Mouse (Mus musculus): ENCODE measurements at regions not wholly inside any gene's neighbourhood (a gene's known extent, or its start where the extent isn't known, plus 50 kb on each side); places are given as distances from the start of the nearest gene placed in this dataset.

DNA sequence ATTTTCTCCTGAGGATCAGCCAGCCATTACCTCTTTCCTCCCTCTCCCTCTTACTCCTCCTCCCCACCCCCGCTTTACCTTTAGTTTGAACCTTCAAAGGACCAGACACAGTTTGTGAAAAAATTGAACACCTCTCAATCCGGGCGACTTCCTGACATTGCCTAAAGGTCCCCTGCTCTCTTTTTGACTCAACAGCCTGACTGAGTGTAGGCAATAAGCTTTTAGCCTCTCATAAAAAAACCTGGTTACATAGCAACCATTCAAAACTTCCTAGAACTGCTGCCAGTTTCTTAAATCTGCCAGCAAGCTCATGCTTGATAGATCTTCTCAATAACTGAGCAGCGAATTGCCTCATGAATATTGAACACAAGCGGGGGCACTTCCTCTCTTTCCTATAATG is 71.7 kb downstream of the Zfp945 start:
- H3K4me3 ChIP-seq (ENCODE audit: low read depth, low read length): no peak overlapping the region
- DNase-seq (ENCODE audit: low spot score) (no peak), ATAC-seq (ENCODE audit: extremely low read depth, insufficient number of reproducible peaks, low FRiP score, poor library complexity, severe bottlenecking) (no peak)
- H3K9me3 ChIP-seq (replicated peaks): no peaks in the 10 kb centered on the region
- H3K36me3 ChIP-seq (replicated peaks): no peaks in the 10 kb centered on the region
- H3K27me3 ChIP-seq (ENCODE audit: insufficient read depth, low read length): no peaks in the 10 kb centered on the region
- no peaks in the 10 kb centered on the region for H3K4me1 ChIP-seq (ENCODE audit: insufficient read depth, low read depth, low read length)
- no peak for TF ChIP-seq GATA1 (IDR thresholded peaks at IDR 0.05; ENCODE audit: borderline replicate concordance, low read length)
- no peak for TF ChIP-seq TAL1 (conservative IDR thresholded peaks at IDR 0.05; ENCODE audit: low read depth, low read length)
- TF ChIP-seq POLR2AphosphoS5 (IDR thresholded peaks at IDR 0.05; ENCODE audit: insufficient replicate concordance, low read depth, low read length): no peak
- no peak for TF ChIP-seq GATA2 (IDR thresholded peaks at IDR 0.05; ENCODE audit: borderline replicate concordance, low read depth, low read length)
- no peak for TF ChIP-seq CTCF (IDR thresholded peaks at IDR 0.05; ENCODE audit: low read depth, low read length)

DNA sequence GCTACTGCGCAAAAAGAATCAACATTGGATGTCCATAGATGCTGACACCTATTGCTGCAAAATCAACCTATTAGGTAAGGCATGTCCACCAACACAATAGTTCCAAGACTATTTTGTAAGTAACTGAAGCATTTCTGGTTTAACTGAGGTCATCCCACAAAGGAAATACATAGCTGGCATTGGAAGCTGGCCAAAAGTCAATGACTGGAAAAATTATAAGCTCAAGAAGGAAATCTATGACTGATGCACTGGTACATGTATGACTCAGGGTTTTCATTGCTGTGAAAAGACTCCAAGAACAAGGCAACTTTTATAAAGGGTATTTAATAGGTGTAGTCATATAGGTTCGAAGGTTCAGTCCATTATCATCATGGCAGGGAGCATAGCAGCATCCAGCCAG is 82.5 kb downstream of the Zfp945 start:
- DNase-seq (ENCODE audit: low spot score): no peak
- H3K9me3 ChIP-seq (replicated peaks): no peaks in the 10 kb centered on the region
- H3K27me3 ChIP-seq (ENCODE audit: insufficient read depth, low read length): no peaks in the 10 kb centered on the region
- no peaks in the 10 kb centered on the region for H3K4me1 ChIP-seq (ENCODE audit: insufficient read depth, low read depth, low read length)
- no peak overlapping the region for H3K4me3 ChIP-seq (ENCODE audit: low read depth, low read length)
- no peaks in the 10 kb centered on the region for H3K36me3 ChIP-seq (replicated peaks)
- TF ChIP-seq GATA2 (IDR thresholded peaks at IDR 0.05; ENCODE audit: borderline replicate concordance, low read depth, low read length) (no peak), GATA1 (IDR thresholded peaks at IDR 0.05; ENCODE audit: borderline replicate concordance, low read length) (no peak), CTCF (IDR thresholded peaks at IDR 0.05; ENCODE audit: low read depth, low read length) (no peak), TAL1 (conservative IDR thresholded peaks at IDR 0.05; ENCODE audit: low read depth, low read length) (no peak), POLR2AphosphoS5 (IDR thresholded peaks at IDR 0.05; ENCODE audit: insufficient replicate concordance, low read depth, low read length) (no peak)
- no peak for ATAC-seq (ENCODE audit: extremely low read depth, insufficient number of reproducible peaks, low FRiP score, poor library complexity, severe bottlenecking)

- TF ChIP-seq CTCF (IDR thresholded peaks at IDR 0.05; ENCODE audit: low read depth, low read length) (no peak), POLR2AphosphoS5 (IDR thresholded peaks at IDR 0.05; ENCODE audit: insufficient replicate concordance, low read depth, low read length) (no peak), GATA1 (IDR thresholded peaks at IDR 0.05; ENCODE audit: borderline replicate concordance, low read length) (no peak), GATA2 (IDR thresholded peaks at IDR 0.05; ENCODE audit: borderline replicate concordance, low read depth, low read length) (no peak), TAL1 (conservative IDR thresholded peaks at IDR 0.05; ENCODE audit: low read depth, low read length) (no peak)
- ATAC-seq (ENCODE audit: extremely low read depth, insufficient number of reproducible peaks, low FRiP score, poor library complexity, severe bottlenecking): no peak
- Histone ChIP-seq H3K4me1 (ENCODE audit: insufficient read depth, low read depth, low read length) (no peaks in the 10 kb centered on the region), H3K9me3 (replicated peaks) (no peaks in the 10 kb centered on the region), H3K4me3 (ENCODE audit: low read depth, low read length) (no peak overlapping the region), H3K27me3 (ENCODE audit: insufficient read depth, low read length) (no peaks in the 10 kb centered on the region), H3K36me3 (replicated peaks) (no peaks in the 10 kb centered on the region)
- DNase-seq (ENCODE audit: low spot score): no peak
These were observed 121.2 kb downstream of the Zfp945 start for GRCm38 (mm10) chr17:22745736-22746135.

DNA sequence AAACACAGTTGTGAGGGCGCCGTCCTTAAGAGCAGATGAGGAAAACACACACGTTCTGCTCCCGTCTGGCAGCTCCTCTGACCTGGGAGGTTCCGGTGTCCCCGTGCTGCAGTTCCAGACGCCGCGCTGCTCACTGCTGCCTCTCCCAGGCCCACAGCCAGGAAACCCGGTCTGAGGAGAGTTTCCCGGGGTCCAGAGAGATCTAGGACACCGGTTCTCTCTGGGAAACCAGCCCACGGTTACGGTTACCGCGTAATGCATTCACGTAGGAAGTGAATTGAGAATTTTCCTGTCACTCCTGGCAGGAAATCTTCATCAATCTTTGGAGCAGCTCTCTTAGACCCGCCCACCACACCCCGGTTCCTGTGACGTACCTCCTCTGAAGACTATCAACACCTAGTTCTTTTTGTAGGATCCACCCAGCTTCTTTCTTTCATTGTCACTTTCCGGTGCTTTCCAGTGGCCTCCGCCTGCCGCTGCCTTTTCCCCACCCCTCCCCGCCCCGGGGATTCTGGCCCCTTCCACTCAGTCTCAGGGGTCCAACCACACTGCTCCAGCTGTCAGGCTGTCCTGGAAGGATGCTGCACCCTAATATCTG is 127.3 kb downstream of the Zfp945 start:
- peaks cover 13% of the 10 kb centered on the region for H3K36me3 ChIP-seq (replicated peaks)
- no peaks in the 10 kb centered on the region for H3K9me3 ChIP-seq (replicated peaks)
- DNase-seq (ENCODE audit: low spot score) (peak; percentile 27), ATAC-seq (ENCODE audit: extremely low read depth, insufficient number of reproducible peaks, low FRiP score, poor library complexity, severe bottlenecking) (peak; percentile 93)
- H3K4me3 ChIP-seq (ENCODE audit: low read depth, low read length): peak overlapping the region; percentile 74
- H3K4me1 ChIP-seq (ENCODE audit: insufficient read depth, low read depth, low read length): peaks cover 23% of the 10 kb centered on the region
- no peaks in the 10 kb centered on the region for H3K27me3 ChIP-seq (ENCODE audit: insufficient read depth, low read length)
- TF ChIP-seq TAL1 (conservative IDR thresholded peaks at IDR 0.05; ENCODE audit: low read depth, low read length) (no peak), POLR2AphosphoS5 (IDR thresholded peaks at IDR 0.05; ENCODE audit: insufficient replicate concordance, low read depth, low read length) (no peak), GATA1 (IDR thresholded peaks at IDR 0.05; ENCODE audit: borderline replicate concordance, low read length) (no peak), GATA2 (IDR thresholded peaks at IDR 0.05; ENCODE audit: borderline replicate concordance, low read depth, low read length) (no peak), CTCF (IDR thresholded peaks at IDR 0.05; ENCODE audit: low read depth, low read length) (no peak)

GRCm38 (mm10) chr17:22739173-22739572 is 127.8 kb downstream of the Zfp945 start:
- peaks cover 13% of the 10 kb centered on the region for H3K36me3 ChIP-seq (replicated peaks)
- peaks cover 23% of the 10 kb centered on the region for H3K4me1 ChIP-seq (ENCODE audit: insufficient read depth, low read depth, low read length)
- ATAC-seq (ENCODE audit: extremely low read depth, insufficient number of reproducible peaks, low FRiP score, poor library complexity, severe bottlenecking): no peak
- no peaks in the 10 kb centered on the region for H3K9me3 ChIP-seq (replicated peaks)
- H3K4me3 ChIP-seq (ENCODE audit: low read depth, low read length): peak overlapping the region; percentile 74
- no peak for DNase-seq (ENCODE audit: low spot score)
- H3K27me3 ChIP-seq (ENCODE audit: insufficient read depth, low read length): no peaks in the 10 kb centered on the region
- TF ChIP-seq CTCF (IDR thresholded peaks at IDR 0.05; ENCODE audit: low read depth, low read length): no peak

DNA sequence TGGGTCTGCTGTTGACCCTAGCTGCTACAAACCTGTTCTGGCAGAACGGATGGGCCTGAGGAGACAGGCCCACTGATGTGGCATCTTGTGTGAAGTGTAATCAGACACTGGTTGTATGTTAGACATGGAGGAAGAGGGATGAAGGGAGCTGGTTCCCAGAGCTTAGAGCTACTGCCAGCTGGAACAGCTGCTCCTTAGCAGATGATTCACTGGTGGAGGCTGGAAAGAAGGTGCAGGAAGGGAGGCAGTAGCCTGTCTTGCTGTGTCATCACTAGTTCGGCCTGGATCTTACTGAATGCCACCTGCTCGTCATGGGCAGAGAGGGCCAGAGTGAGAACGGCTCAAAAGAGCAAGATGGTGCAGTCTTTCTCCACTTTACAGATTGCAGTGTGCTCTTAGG is 130.6 kb downstream of the Zfp945 start:
- TF ChIP-seq TAL1 (conservative IDR thresholded peaks at IDR 0.05; ENCODE audit: low read depth, low read length): no peak
- Histone ChIP-seq H3K36me3 (replicated peaks) (peaks cover 13% of the 10 kb centered on the region), H3K9me3 (replicated peaks) (no peaks in the 10 kb centered on the region), H3K4me3 (ENCODE audit: low read depth, low read length) (no peak overlapping the region), H3K27me3 (ENCODE audit: insufficient read depth, low read length) (no peaks in the 10 kb centered on the region), H3K4me1 (ENCODE audit: insufficient read depth, low read depth, low read length) (peaks cover 23% of the 10 kb centered on the region)
- ATAC-seq (ENCODE audit: extremely low read depth, insufficient number of reproducible peaks, low FRiP score, poor library complexity, severe bottlenecking) (no peak), DNase-seq (ENCODE audit: low spot score) (no peak)
